Mouse (Mus musculus) liver, postnatal 0 days (tissue): Measurements from ENCODE around the gene Stx8. TPM values are rescaled to one million over a fixed set of nuclear protein-coding genes. Genes with fewer than 3 reads are reported as not detected.

Source experiments
- ATAC-seq: fragments of 200-750 bp; cut with Nextera tagmentation; 2 replicates; pipeline ENCODE4 v1.8.0; 2017; ENCODE audit warnings: mild to moderate bottlenecking, moderate library complexity
- DNase-seq: peaks from one replicate; pipeline ENCODE4 v3.0.0-alpha.2; 2016
- H3K27ac ChIP-seq: fragments of 300-500 bp; sonication (generic); 2 replicates; pipeline ENCODE4 v1.5.1; 2014; ENCODE audit warnings: antibody characterized with exemption, moderate library complexity, mild to moderate bottlenecking, low read depth
- H3K27me3 ChIP-seq: fragments of 300-500 bp; sonication (generic); 2 replicates; pipeline ENCODE4 v1.6.1; 2014; ENCODE audit warnings: low read length, control low read depth, mixed read lengths; ENCODE audit not compliant: insufficient read depth
- H3K36me3 ChIP-seq: fragments of 300-500 bp; sonication (generic); replicated peaks from 2 replicates; pipeline ENCODE4 v1.6.1; 2014; ENCODE audit warnings: mild to moderate bottlenecking, control low read depth, low read length, moderate library complexity, mixed read lengths; ENCODE audit not compliant: insufficient read depth
- H3K4me1 ChIP-seq: fragments of 300-500 bp; sonication (generic); 2 replicates; pipeline ENCODE4 v1.6.1; 2014; ENCODE audit warnings: antibody characterized with exemption, mild to moderate bottlenecking, control low read depth; ENCODE audit not compliant: insufficient read depth
- H3K4me2 ChIP-seq: fragments of 300-500 bp; sonication (generic); 2 replicates; pipeline ENCODE4 v1.6.1; 2014; ENCODE audit warnings: low read depth, mild to moderate bottlenecking, low read length, moderate library complexity, mixed read lengths
- H3K4me3 ChIP-seq: fragments of 300-500 bp; sonication (generic); 2 replicates; pipeline ENCODE4 v1.5.1; 2014; ENCODE audit warnings: low read depth, low read length
- H3K9ac ChIP-seq: fragments of 300-500 bp; sonication (generic); replicated peaks from 2 replicates; pipeline ENCODE4 v1.6.1; 2014; ENCODE audit warnings: mild to moderate bottlenecking, moderate library complexity
- H3K9me3 ChIP-seq: fragments of 300-500 bp; sonication (generic); 2 replicates; pipeline ENCODE4 v1.6.1; 2016; ENCODE audit warnings: mild to moderate bottlenecking, control low read depth, low read length, mixed read lengths
- CTCF ChIP-seq: sonication (generic); IDR thresholded peaks from 2 replicates; pipeline ENCODE4 v1.5.1; 2016; ENCODE audit warnings: antibody characterized with exemption, low read depth
- EP300 ChIP-seq: IDR thresholded peaks from 2 replicates; pipeline ENCODE4 v1.6.1; 2016; ENCODE audit warnings: antibody characterized with exemption, low read depth, mild to moderate bottlenecking
- WGBS: fragments of 180-500 bp; shearing (Covaris S2); extraction: QIAGEN DNeasy Blood & Tissue Kit; methylation state at CpG from one replicate; pipeline ENCODE4 v1.1.7; 2014; ENCODE audit not compliant: insufficient replicate concordance; 5-methylcytosine and 5-hydroxymethylcytosine counted together
- polyA plus RNA-seq: library from polyadenylated mRNA; unstranded; fragments of >200 nt; fragmentation: Nextera tagmentation; extraction: Ambion mirVana; gene quantifications from 2 replicates; pipeline ENCODE4 v1.2.1, GENCODE M21; 2015

Stx8 gene
- polyA plus RNA-seq, 1 experiment from 2014 or later, result 27.4 TPM

DNA sequence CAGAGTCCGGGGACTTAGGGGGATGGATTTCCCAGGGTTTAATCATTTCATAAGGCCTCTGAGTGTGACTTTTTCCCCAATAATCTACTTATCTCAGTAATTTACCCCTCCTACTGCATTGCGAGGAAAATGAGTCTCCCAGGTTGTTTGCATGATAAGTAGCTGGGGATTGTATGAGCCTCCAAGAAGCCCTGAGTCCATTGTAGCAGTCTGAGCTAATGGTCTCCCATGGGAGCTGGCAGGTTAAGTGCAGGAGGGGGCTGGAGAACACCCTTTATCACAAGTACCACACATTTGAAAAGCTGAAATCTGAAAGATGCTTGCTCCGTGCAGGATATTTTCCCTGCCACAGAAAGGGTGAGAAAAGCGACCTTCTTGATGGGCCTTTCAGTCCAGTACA, 193.9 kb downstream of the Stx8 start:
- no peak for DNase-seq
- TF ChIP-seq EP300, result no peak
- no peak for TF ChIP-seq CTCF
- Histone ChIP-seq H3K4me2 (no peak overlapping the region), H3K36me3 (no peaks in the 10 kb centered on the region), H3K27ac (no peak overlapping the region), H3K9me3 (no peaks in the 10 kb centered on the region), H3K4me1 (no peaks in the 10 kb centered on the region), H3K27me3 (no peaks in the 10 kb centered on the region), H3K4me3 (no peak overlapping the region), H3K9ac (no peak overlapping the region)
- no peak for ATAC-seq
- 83% methylated on average over 4 of the region's 4 CpGs for WGBS

DNA sequence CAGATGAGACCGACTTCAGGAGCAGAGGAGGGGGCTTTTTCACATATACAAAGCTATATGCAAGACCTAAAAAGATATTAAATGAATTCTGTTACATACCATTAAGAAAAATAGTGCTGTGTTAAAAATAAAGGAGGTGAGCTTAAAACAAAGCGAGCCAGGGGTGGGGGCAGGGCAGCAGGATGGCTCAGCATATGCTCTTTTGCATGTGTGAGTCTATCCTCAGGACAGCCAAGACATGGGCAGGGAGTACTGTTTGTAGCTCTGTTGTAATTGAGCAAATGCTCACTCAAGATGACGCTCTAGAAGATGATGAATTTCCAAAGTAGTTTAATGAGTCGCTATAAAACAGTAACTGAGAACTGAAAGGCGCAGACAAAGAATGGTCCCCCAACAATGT, 198.4 kb downstream of the Stx8 start:
- Histone ChIP-seq H3K9me3 (no peaks in the 10 kb centered on the region), H3K4me2 (no peak overlapping the region)
- WGBS, result 91% methylated on average over 5 of the region's 5 CpGs

DNA sequence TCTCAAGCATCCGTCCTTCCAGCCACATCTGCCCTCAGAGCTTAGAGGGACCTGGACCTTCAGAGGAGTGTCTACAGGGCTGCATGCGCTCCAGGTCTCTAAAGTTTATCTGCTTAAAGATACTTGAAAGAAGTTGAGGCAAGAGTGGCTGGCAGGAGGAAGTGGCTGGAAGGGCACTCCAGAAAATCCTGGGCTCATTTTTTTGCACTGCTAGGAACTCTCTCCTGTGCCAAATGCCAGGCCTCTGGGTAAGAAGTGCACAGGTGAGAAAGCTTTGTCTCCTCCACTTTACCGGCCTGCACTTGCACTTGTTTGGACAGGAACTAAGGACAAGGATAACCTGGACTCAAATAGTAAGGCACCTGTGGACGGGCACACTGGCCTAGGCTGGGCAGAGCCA, 202.4 kb downstream of the Stx8 start:
- Histone ChIP-seq H3K9me3 (no peaks in the 10 kb centered on the region), H3K4me2 (no peak overlapping the region), H3K4me3 (no peak overlapping the region), H3K27ac (no peak overlapping the region), H3K4me1 (no peaks in the 10 kb centered on the region), H3K36me3 (no peaks in the 10 kb centered on the region), H3K9ac (no peak overlapping the region), H3K27me3 (no peaks in the 10 kb centered on the region)
- ATAC-seq (no peak), DNase-seq (no peak)
- WGBS, result 86% methylated on average over 4 of the region's 4 CpGs
- TF ChIP-seq CTCF, result no peak
- no peak for TF ChIP-seq EP300

More for the DNA sequence above, 198.4 kb downstream of the Stx8 start:
- Histone ChIP-seq H3K9ac (no peak overlapping the region), H3K27ac (no peak overlapping the region), H3K27me3 (no peaks in the 10 kb centered on the region), H3K36me3 (no peaks in the 10 kb centered on the region), H3K4me3 (no peak overlapping the region), H3K4me1 (no peaks in the 10 kb centered on the region)
- ATAC-seq (no peak), DNase-seq (no peak)
- TF ChIP-seq EP300 (no peak), CTCF (no peak)

DNA sequence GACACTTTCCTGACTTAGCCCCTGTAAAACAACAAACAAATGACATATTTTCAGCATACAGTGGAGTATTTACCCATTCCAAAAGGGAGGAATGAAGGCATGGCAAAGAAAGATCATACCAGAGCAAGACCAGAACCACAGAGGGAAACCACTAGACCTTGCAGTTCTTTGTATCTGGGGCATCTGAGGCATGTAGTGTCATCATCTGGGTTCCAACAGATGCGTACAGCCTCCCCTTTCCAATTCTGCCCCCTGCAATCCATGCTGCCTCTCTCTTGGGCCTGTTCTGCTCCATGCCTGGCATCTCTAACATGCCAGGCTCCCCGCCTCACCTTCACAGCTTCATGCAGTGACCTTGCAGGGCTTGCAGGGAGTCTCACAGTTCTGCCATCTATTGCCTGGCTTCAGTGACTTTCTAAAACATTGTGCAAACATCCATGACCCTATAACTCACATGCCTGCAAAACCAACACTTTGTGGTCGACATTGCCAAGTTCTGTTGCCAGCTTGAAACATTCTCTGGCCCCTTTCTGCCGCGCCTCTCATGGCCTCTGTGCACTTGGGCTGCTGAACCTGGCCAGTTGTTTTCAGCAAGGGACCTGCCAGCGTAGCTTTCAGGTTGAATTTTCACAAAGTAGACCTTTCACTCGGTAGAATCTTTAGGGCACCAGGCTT, 206.1 kb downstream of the Stx8 start:
- DNase-seq (no peak), ATAC-seq (no peak)
- Histone ChIP-seq H3K36me3 (no peaks in the 10 kb centered on the region), H3K4me1 (no peaks in the 10 kb centered on the region), H3K4me2 (no peak overlapping the region), H3K4me3 (no peak overlapping the region), H3K27ac (no peak overlapping the region), H3K27me3 (no peaks in the 10 kb centered on the region), H3K9ac (no peak overlapping the region), H3K9me3 (no peaks in the 10 kb centered on the region)
- 81% methylated on average over 7 of the region's 7 CpGs for WGBS
- TF ChIP-seq EP300 (no peak), CTCF (no peak)

DNA sequence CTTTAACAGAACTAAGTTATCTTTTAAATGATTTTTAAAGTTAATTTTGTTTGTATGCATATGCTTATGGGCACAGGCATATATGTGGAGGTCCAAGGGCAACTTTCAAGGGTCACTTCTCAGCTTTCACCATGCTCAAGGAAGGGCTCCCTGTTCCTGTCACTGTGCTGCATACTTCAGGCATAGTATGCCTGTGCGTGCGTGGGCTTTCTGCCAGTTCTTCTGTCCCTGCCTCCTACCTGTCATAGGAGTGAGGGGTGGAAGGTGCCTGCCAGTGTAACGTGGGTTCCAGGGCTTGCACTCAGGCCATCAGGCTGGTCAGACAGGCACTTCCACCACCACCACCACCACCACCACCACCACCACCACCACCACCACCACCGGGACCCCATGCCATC, 206.7 kb downstream of the Stx8 start:
- DNase-seq (no peak), ATAC-seq (no peak)
- Histone ChIP-seq H3K4me1 (no peaks in the 10 kb centered on the region), H3K9ac (no peak overlapping the region), H3K4me2 (no peak overlapping the region), H3K4me3 (no peak overlapping the region), H3K27me3 (no peaks in the 10 kb centered on the region), H3K36me3 (no peaks in the 10 kb centered on the region), H3K27ac (no peak overlapping the region), H3K9me3 (no peaks in the 10 kb centered on the region)
- TF ChIP-seq EP300 (no peak), CTCF (no peak)
- 86% methylated on average over 4 of the region's 4 CpGs for WGBS

DNA sequence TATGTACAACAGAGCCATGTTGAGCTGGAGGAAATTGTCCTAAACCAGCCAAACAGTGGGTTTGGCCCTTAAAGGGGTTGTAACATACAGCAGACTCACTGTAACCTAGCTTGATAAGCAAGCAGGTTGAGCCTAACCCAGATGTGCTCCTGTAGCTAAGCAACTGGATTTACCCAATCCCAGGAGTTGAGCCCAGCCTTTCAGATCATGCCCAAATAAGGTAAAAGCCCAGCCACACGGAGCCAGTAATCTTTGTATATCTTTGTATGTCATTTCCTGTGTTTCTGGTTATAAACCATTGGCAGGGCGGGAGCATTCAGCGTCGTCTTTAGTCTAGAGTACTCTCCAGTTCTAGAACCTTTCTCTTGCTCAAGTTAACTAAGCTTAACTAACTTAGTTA, 210.6 kb downstream of the Stx8 start:
- Histone ChIP-seq H3K9me3 (no peaks in the 10 kb centered on the region), H3K4me1 (no peaks in the 10 kb centered on the region), H3K4me3 (no peak overlapping the region), H3K27me3 (no peaks in the 10 kb centered on the region), H3K36me3 (no peaks in the 10 kb centered on the region), H3K9ac (no peak overlapping the region), H3K4me2 (no peak overlapping the region), H3K27ac (no peak overlapping the region)
- WGBS, result 59% methylated on average over 4 of the region's 4 CpGs
- TF ChIP-seq EP300 (no peak), CTCF (no peak)
- no peak for ATAC-seq
- DNase-seq, result no peak

DNA sequence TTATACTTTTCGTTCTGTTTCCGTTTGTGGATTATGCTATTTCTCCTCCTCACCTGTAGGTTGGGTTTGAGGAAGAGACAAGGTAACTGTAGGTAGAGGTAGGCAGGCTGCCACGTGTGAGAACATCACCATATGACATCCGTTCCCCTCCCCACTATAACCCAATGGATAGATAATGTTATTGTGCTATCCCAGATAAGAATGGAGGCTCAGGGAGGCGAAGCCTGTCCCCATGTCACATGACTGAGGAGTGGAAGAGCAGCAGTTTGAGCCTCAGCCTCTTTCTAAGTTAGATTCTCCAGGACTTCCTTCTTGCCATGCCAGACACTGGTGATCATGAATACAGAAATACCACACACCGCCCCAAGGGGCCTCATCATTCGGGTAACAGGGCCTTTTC, 211.4 kb downstream of the Stx8 start:
- TF ChIP-seq CTCF, result no peak
- TF ChIP-seq EP300, result no peak
- H3K27me3 ChIP-seq, result no peaks in the 10 kb centered on the region
- no peak overlapping the region for H3K9ac ChIP-seq

More for the DNA sequence above, 211.4 kb downstream of the Stx8 start:
- no peaks in the 10 kb centered on the region for H3K36me3 ChIP-seq
- no peaks in the 10 kb centered on the region for H3K9me3 ChIP-seq
- no peak overlapping the region for H3K4me2 ChIP-seq
- H3K4me3 ChIP-seq, result no peak overlapping the region
- no peak overlapping the region for H3K27ac ChIP-seq
- 63% methylated on average over 7 of the region's 7 CpGs for WGBS
- DNase-seq (no peak), ATAC-seq (no peak)
- no peaks in the 10 kb centered on the region for H3K4me1 ChIP-seq
